Mouse (Mus musculus) embryonic facial prominence, embryonic 12.5 days (tissue): ENCODE data around the gene Rabgap1l. TPM values are rescaled to one million over a fixed set of nuclear protein-coding genes. Genes with fewer than 3 reads are reported as not detected.

Experiments
- ATAC-seq: fragments of 200-750 bp; cut with Nextera tagmentation; 2 replicates; pipeline ENCODE4 v1.8.0; 2017; ENCODE audit not compliant: insufficient number of reproducible peaks, insufficient read depth, low FRiP score, low TSS enrichment
- H3K27ac ChIP-seq: fragments of 300-500 bp; sonication (generic); 2 replicates; pipeline ENCODE4 v1.5.1; 2016; ENCODE audit warnings: mild to moderate bottlenecking
- H3K27me3 ChIP-seq: fragments of 300-500 bp; sonication (generic); 2 replicates; pipeline ENCODE4 v1.6.1; 2016; ENCODE audit warnings: mild to moderate bottlenecking, moderate library complexity
- H3K36me3 ChIP-seq: fragments of 300-500 bp; sonication (generic); 2 replicates; pipeline ENCODE4 v1.6.1; 2016; ENCODE audit warnings: mild to moderate bottlenecking
- H3K4me1 ChIP-seq: fragments of 300-500 bp; sonication (generic); 2 replicates; pipeline ENCODE4 v1.6.1; 2016
- H3K4me2 ChIP-seq: fragments of 300-500 bp; sonication (generic); replicated peaks from 2 replicates; pipeline ENCODE4 v1.6.1; 2016; ENCODE audit warnings: mild to moderate bottlenecking, moderate library complexity
- H3K4me3 ChIP-seq: fragments of 300-500 bp; sonication (generic); 2 replicates; pipeline ENCODE4 v1.5.1; 2016; ENCODE audit warnings: mild to moderate bottlenecking
- H3K9ac ChIP-seq: fragments of 300-500 bp; sonication (generic); 2 replicates; pipeline ENCODE4 v1.6.1; 2016; ENCODE audit warnings: mild to moderate bottlenecking, moderate library complexity
- H3K9me3 ChIP-seq: fragments of 300-500 bp; sonication (generic); 2 replicates; pipeline ENCODE4 v1.6.1; 2016; ENCODE audit warnings: mild to moderate bottlenecking, moderate library complexity
- WGBS: fragments of 180-500 bp; shearing (Covaris S2); methylation state at CpG from one replicate; pipeline ENCODE4 v1.1.7; 2016; 5-methylcytosine and 5-hydroxymethylcytosine counted together
- polyA plus RNA-seq: library from polyadenylated mRNA; unstranded; fragments of >200 nt; fragmentation: Nextera tagmentation; extraction: Ambion mirVana; gene quantifications from 2 replicates; pipeline ENCODE4 v1.2.1, GENCODE M21; 2016

Rabgap1l gene
- polyA plus RNA-seq, 1 experiment from 2014 or later = 18.4 TPM

- H3K4me3 ChIP-seq = no peak overlapping the region
- 57% methylated on average over 2 of the region's 2 CpGs for WGBS
- no peak overlapping the region for H3K9ac ChIP-seq
- no peak overlapping the region for H3K27ac ChIP-seq
- no peak overlapping the region for H3K4me2 ChIP-seq
- H3K27me3 ChIP-seq = no peaks in the 10 kb centered on the region
- no peaks in the 10 kb centered on the region for H3K4me1 ChIP-seq
- H3K36me3 ChIP-seq = no peaks in the 10 kb centered on the region
- no peaks in the 10 kb centered on the region for H3K9me3 ChIP-seq
- ATAC-seq = no peak
These were observed 396.0 kb downstream of the Rabgap1l start for GRCm38 (mm10) chr1:160397037-160397436.

DNA sequence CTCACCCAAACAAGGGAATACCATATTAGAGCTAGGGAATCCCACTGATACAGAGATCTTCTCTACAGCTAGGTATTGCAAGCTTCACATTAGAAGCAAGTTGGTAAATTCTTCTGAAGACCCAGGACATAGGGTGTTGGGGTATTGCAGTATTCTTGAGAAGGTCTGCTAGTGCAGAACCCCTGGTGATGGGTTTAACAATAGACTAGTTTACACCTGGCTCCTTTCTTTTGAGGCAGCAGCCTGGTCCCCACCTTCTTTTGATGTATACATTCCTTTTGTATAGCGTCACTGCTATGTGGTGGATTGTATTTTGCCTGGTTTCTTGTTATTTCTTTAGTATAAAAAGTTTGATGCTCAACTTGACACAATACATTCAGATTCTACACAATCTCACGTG, 405.6 kb downstream of the Rabgap1l start:
- Histone ChIP-seq H3K9ac (no peak overlapping the region), H3K9me3 (no peaks in the 10 kb centered on the region), H3K27me3 (no peaks in the 10 kb centered on the region), H3K4me1 (no peaks in the 10 kb centered on the region), H3K36me3 (no peaks in the 10 kb centered on the region), H3K4me3 (no peak overlapping the region), H3K4me2 (no peak overlapping the region), H3K27ac (no peak overlapping the region)
- no peak for ATAC-seq
- 68% methylated on average over 2 of the region's 2 CpGs for WGBS

GRCm38 (mm10) chr1:160378367-160378766, 414.6 kb downstream of the Rabgap1l start:
- H3K9ac ChIP-seq = no peak overlapping the region
- H3K4me2 ChIP-seq = no peak overlapping the region
- no peak overlapping the region for H3K4me3 ChIP-seq
- no peaks in the 10 kb centered on the region for H3K9me3 ChIP-seq
- H3K36me3 ChIP-seq = no peaks in the 10 kb centered on the region
- no peaks in the 10 kb centered on the region for H3K27me3 ChIP-seq
- peaks cover 3% of the 10 kb centered on the region; the same call in 1 of the 2 replicates for H3K4me1 ChIP-seq
- ATAC-seq = no peak
- H3K27ac ChIP-seq = no peak overlapping the region
- WGBS = 90% methylated on average over 1 of the region's 1 CpGs

- peak; percentile 75; the same call in 1 of the 2 replicates for ATAC-seq
- Histone ChIP-seq H3K9ac (no peak overlapping the region), H3K36me3 (no peaks in the 10 kb centered on the region), H3K4me3 (no peak overlapping the region), H3K4me1 (peaks cover 3% of the 10 kb centered on the region; the same call in 1 of the 2 replicates), H3K27ac (peak overlapping the region; percentile 50; the same call in 1 of the 2 replicates), H3K9me3 (no peaks in the 10 kb centered on the region), H3K4me2 (no peak overlapping the region), H3K27me3 (no peaks in the 10 kb centered on the region)
- WGBS = 42% methylated on average over 10 of the region's 10 CpGs
These were observed 415.4 kb downstream of the Rabgap1l start for GRCm38 (mm10) chr1:160377337-160378336.

- Histone ChIP-seq H3K4me3 (no peak overlapping the region), H3K9me3 (no peaks in the 10 kb centered on the region), H3K9ac (no peak overlapping the region), H3K27ac (no peak overlapping the region), H3K4me1 (peaks cover 3% of the 10 kb centered on the region; the same call in 1 of the 2 replicates), H3K27me3 (no peaks in the 10 kb centered on the region), H3K36me3 (no peaks in the 10 kb centered on the region), H3K4me2 (no peak overlapping the region)
- no peak for ATAC-seq
These were observed 418.5 kb downstream of the Rabgap1l start for GRCm38 (mm10) chr1:160374490-160374889.

DNA sequence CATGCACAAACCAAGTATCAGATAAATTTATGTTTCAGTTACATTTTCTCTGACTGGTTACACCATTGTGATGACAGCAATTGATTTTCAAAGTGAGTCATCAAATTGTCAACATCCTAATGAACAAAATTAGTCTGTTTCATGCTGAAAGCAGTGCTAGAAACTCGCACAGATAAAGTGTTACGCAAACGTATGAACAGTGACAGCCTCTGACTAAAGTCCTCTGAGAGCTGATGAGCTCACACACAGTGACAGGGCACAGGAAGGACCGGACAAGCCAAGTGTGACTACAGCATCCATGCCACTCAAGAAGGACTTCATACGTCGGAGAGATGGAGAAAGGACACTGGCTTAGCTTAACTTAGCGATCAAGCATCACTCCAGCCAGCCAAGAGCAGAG, 419.7 kb downstream of the Rabgap1l start:
- no peak for ATAC-seq
- 86% methylated on average over 7 of the region's 7 CpGs for WGBS
- no peaks in the 10 kb centered on the region for H3K27me3 ChIP-seq
- no peaks in the 10 kb centered on the region for H3K9me3 ChIP-seq
- H3K9ac ChIP-seq = no peak overlapping the region
- H3K4me2 ChIP-seq = no peak overlapping the region
- H3K36me3 ChIP-seq = no peaks in the 10 kb centered on the region
- no peak overlapping the region for H3K4me3 ChIP-seq
- H3K4me1 ChIP-seq = peaks cover 3% of the 10 kb centered on the region; the same call in 1 of the 2 replicates
- no peak overlapping the region for H3K27ac ChIP-seq

DNA sequence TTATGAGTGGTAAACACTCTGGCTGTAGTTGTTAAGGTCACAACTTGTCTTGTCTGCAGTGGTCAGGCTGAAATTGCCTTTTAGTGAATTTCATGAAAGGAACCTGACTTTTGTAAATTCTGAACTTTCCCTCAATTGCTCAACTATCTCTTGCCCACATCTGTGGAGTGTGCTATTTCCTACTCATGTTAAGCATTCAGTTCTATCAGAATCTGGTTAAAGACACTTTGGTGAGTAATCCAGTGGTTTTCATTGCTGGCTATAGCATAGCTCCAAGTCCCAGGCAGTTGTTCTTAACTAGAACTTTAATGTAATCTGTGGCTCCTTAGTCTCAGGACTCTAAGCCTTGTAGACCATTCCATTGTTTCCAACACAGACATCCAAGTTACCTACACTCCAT, 421.3 kb downstream of the Rabgap1l start:
- H3K4me2 ChIP-seq = no peak overlapping the region
- H3K36me3 ChIP-seq = no peaks in the 10 kb centered on the region
- H3K9me3 ChIP-seq = no peaks in the 10 kb centered on the region
- H3K4me1 ChIP-seq = no peaks in the 10 kb centered on the region; the same call in 1 of the 2 replicates
- no peak for ATAC-seq
- no peak overlapping the region for H3K27ac ChIP-seq
- H3K4me3 ChIP-seq = no peak overlapping the region
- no peaks in the 10 kb centered on the region for H3K27me3 ChIP-seq
- no peak overlapping the region for H3K9ac ChIP-seq

DNA sequence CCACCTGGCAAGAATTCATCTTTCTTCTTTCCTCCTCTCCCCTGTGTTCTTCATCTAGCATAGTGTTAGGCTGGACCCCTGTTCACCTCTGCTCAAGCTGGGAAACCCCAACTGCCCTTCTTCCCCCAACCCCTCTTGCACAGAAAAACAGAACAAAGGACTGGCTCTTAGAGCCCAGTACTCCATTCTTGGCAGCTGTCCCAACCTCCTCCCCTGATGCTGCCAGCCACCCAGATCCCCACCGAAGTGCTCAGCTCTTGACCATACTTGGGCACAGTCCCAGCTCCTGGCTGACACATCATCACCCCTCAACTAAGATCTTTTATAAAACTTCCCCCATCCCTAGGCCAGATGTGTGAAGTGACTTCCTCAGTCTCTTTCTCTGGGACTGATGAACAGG, 422.5 kb downstream of the Rabgap1l start:
- Histone ChIP-seq H3K27me3 (no peaks in the 10 kb centered on the region), H3K9me3 (no peaks in the 10 kb centered on the region), H3K27ac (no peak overlapping the region), H3K4me3 (no peak overlapping the region), H3K4me2 (no peak overlapping the region), H3K36me3 (no peaks in the 10 kb centered on the region), H3K9ac (no peak overlapping the region), H3K4me1 (no peaks in the 10 kb centered on the region; the same call in 1 of the 2 replicates)
- WGBS = 50% methylated on average over 1 of the region's 1 CpGs
- ATAC-seq = no peak; the same call in 1 of the 2 replicates

DNA sequence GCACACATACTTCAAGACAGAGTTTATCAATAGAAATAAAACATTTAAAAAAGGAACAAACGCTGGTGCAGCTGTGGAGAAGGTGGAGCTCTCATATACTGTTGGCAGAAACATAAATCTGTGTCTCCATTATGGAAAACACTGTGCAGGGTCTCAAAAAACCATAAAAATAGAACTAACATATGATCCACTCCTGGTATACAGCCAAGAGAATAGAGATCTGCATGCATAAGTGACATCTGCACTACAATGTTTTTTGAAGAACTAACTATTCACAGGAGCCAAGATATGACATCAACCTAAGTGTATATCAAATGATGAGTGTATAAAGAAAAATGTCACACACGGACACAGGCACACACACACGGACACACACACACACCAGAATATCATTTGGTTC, 426.4 kb downstream of the Rabgap1l start:
- Histone ChIP-seq H3K36me3 (no peaks in the 10 kb centered on the region), H3K9me3 (no peaks in the 10 kb centered on the region), H3K4me2 (no peak overlapping the region), H3K27me3 (no peaks in the 10 kb centered on the region), H3K27ac (no peak overlapping the region), H3K4me3 (no peak overlapping the region), H3K4me1 (no peaks in the 10 kb centered on the region), H3K9ac (no peak overlapping the region)
- 81% methylated on average over 3 of the region's 3 CpGs for WGBS
- ATAC-seq = no peak

- no peaks in the 10 kb centered on the region for H3K36me3 ChIP-seq
- H3K9ac ChIP-seq = no peak overlapping the region
- H3K9me3 ChIP-seq = no peaks in the 10 kb centered on the region
- H3K4me2 ChIP-seq = no peak overlapping the region
- no peaks in the 10 kb centered on the region for H3K27me3 ChIP-seq
- H3K4me1 ChIP-seq = no peaks in the 10 kb centered on the region; the same call in 1 of the 2 replicates
- no peak for ATAC-seq
- H3K4me3 ChIP-seq = no peak overlapping the region
- no peak overlapping the region for H3K27ac ChIP-seq
These were observed 435.7 kb downstream of the Rabgap1l start for GRCm38 (mm10) chr1:160357268-160357667.

GRCm38 (mm10) chr1:160353732-160354455, 439.1 kb downstream of the Rabgap1l start:
- Histone ChIP-seq H3K9ac (no peak overlapping the region), H3K4me2 (no peak overlapping the region), H3K27me3 (no peaks in the 10 kb centered on the region), H3K9me3 (no peaks in the 10 kb centered on the region), H3K4me3 (no peak overlapping the region), H3K4me1 (peaks cover 6% of the 10 kb centered on the region; the same call in 1 of the 2 replicates), H3K36me3 (no peaks in the 10 kb centered on the region), H3K27ac (no peak overlapping the region)
- ATAC-seq = no peak
- WGBS = 85% methylated on average over 6 of the region's 6 CpGs
